Mouse (Mus musculus) limb, embryonic 13.5 days (tissue): ENCODE measurements around the gene Gm20388. TPM values are rescaled to one million over a fixed set of nuclear protein-coding genes. Genes with fewer than 3 reads are reported as not detected.

ENCODE experiments used
- ATAC-seq: fragments of 200-750 bp; cut with Nextera tagmentation; 2 replicates; pipeline ENCODE4 v1.8.0; 2017; ENCODE audit warnings: low read depth, moderate number of reproducible peaks, moderate TSS enrichment; ENCODE audit not compliant: low FRiP score
- H3K27ac ChIP-seq: fragments of 300-500 bp; sonication (generic); 2 replicates; pipeline ENCODE4 v1.5.1; 2015; ENCODE audit warnings: inconsistent platforms, mild to moderate bottlenecking, moderate library complexity
- H3K27me3 ChIP-seq: fragments of 300-500 bp; sonication (generic); 2 replicates; pipeline ENCODE4 v1.6.1; 2015; ENCODE audit warnings: mild to moderate bottlenecking, inconsistent platforms
- H3K36me3 ChIP-seq: fragments of 300-500 bp; sonication (generic); 2 replicates; pipeline ENCODE4 v1.6.1; 2015; ENCODE audit warnings: inconsistent platforms, mild to moderate bottlenecking, moderate library complexity
- H3K4me1 ChIP-seq: fragments of 300-500 bp; sonication (generic); 2 replicates; pipeline ENCODE4 v1.6.1; 2015; ENCODE audit warnings: inconsistent platforms
- H3K4me2 ChIP-seq: fragments of 300-500 bp; sonication (generic); replicated peaks from 2 replicates; pipeline ENCODE4 v1.6.1; 2015; ENCODE audit warnings: inconsistent platforms, mild to moderate bottlenecking, moderate library complexity
- H3K4me3 ChIP-seq: fragments of 300-500 bp; sonication (generic); 2 replicates; pipeline ENCODE4 v1.5.1; 2015; ENCODE audit warnings: moderate library complexity, mild to moderate bottlenecking, inconsistent platforms
- H3K9ac ChIP-seq: fragments of 300-500 bp; sonication (generic); 2 replicates; pipeline ENCODE4 v1.6.1; 2015; ENCODE audit warnings: mild to moderate bottlenecking, inconsistent platforms
- H3K9me3 ChIP-seq: fragments of 300-500 bp; sonication (generic); 2 replicates; pipeline ENCODE4 v1.6.1; 2016; ENCODE audit warnings: inconsistent platforms
- WGBS: fragments of 180-500 bp; shearing (Covaris S2); methylation state at CpG from one replicate; pipeline ENCODE4 v1.1.7; 2015; 5-methylcytosine and 5-hydroxymethylcytosine counted together
- polyA plus RNA-seq: library from polyadenylated mRNA; unstranded; fragments of >200 nt; fragmentation: Nextera tagmentation; extraction: Ambion mirVana; gene quantifications from 2 replicates; pipeline ENCODE4 v1.2.1, GENCODE M21; 2015

Gm20388 gene
- polyA plus RNA-seq, 1 experiment from 2014 or later = 7.1 TPM

DNA sequence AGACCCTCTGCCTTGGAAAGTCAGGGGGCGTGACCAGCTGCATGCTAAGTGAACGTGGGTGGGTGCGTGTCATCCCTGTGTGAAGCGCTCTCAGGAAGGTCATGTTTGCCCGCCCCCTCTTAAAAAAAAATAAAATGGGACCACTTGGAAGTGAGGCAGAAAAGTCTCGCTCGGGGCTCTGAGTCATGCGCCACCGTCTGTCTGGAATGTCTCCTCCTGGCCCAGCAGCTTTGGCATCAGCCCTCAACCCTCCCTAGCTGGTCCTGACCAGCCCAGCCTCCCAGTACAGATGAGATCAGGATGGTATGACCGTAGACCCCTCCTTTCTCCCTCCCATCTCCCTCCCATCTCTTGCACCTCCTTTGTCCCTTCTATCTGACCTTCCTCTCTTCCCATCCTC is 2314.8 kb downstream of the Gm20388 start:
- 67% methylated on average over 10 of the region's 10 CpGs for WGBS
- no peak for ATAC-seq
- H3K4me2 ChIP-seq = no peak overlapping the region
- H3K27me3 ChIP-seq = peaks cover 20% of the 10 kb centered on the region
- no peaks in the 10 kb centered on the region for H3K36me3 ChIP-seq
- no peak overlapping the region for H3K9ac ChIP-seq
- H3K27ac ChIP-seq = peak overlapping the region; percentile 90; the same call in 1 of the 2 replicates
- no peaks in the 10 kb centered on the region for H3K9me3 ChIP-seq
- no peak overlapping the region for H3K4me3 ChIP-seq
- H3K4me1 ChIP-seq = peaks cover 38% of the 10 kb centered on the region

DNA sequence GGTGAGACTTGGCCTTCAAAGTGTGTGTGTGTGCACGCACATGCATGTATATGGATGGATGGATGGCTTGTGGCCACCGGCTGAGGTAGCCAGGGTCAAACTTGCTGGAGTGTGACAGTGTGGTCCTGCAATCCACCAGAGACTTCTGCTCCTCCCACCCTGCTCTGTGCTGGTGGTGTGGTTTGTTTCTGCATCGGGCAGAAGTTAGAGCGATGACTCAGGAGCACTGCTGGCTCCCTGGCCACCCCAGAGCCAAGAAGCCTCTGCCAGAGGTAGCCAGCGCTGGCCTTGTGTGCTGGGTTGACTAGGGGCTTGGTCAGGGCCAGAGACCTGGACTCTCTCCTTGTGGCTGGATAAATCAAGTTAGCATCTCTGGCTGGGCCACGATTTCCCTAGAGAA is 2316.7 kb downstream of the Gm20388 start:
- H3K27me3 ChIP-seq = peaks cover 33% of the 10 kb centered on the region
- H3K4me2 ChIP-seq = no peak overlapping the region
- H3K27ac ChIP-seq = no peak overlapping the region
- no peaks in the 10 kb centered on the region for H3K36me3 ChIP-seq
- peaks cover 50% of the 10 kb centered on the region for H3K4me1 ChIP-seq
- H3K9ac ChIP-seq = no peak overlapping the region
- no peak overlapping the region for H3K4me3 ChIP-seq
- WGBS = 80% methylated on average over 6 of the region's 6 CpGs
- ATAC-seq = no peak
- no peaks in the 10 kb centered on the region for H3K9me3 ChIP-seq

DNA sequence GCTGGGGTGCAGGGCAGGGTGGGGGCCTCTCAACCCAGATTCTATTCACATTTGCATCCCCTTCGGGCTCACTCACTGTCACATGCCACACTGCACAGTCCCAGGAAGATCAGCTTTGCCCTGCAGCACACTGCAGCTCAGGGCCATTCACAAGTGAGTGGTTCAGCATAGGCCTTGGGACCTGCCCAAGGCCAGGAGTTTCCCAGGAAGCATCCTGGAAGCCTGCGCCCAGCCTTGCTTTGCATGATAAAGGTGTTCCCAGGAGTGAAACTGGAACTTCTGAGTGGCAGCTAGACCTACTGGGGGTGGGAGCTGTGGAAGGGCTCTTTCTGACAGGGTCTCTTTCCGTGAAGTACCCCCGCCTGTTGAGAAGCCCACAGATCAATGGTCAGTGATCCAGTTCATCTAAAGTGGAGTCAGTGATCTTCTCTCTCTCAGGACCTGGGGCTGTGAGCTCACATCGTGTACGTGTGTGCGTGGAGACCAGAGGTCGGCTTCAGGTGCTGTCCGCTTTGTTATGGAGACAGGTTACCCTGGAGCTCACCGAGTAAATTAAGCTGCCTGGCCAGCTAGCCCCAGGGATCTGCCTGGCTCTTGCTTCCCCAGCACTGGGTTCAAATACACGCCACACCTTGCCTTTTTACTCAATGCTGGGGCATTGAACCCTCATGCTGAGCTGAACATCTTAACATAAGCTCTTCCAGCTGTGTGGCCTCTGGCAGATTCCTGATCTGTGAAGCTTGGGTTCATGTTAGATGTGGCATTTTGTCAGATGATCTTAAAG is 2318.3 kb downstream of the Gm20388 start:
- Histone ChIP-seq H3K4me2 (peak overlapping the region; percentile 95; the same call in 1 of the 2 replicates), H3K27me3 (peaks cover 34% of the 10 kb centered on the region)
- no peak for ATAC-seq

DNA sequence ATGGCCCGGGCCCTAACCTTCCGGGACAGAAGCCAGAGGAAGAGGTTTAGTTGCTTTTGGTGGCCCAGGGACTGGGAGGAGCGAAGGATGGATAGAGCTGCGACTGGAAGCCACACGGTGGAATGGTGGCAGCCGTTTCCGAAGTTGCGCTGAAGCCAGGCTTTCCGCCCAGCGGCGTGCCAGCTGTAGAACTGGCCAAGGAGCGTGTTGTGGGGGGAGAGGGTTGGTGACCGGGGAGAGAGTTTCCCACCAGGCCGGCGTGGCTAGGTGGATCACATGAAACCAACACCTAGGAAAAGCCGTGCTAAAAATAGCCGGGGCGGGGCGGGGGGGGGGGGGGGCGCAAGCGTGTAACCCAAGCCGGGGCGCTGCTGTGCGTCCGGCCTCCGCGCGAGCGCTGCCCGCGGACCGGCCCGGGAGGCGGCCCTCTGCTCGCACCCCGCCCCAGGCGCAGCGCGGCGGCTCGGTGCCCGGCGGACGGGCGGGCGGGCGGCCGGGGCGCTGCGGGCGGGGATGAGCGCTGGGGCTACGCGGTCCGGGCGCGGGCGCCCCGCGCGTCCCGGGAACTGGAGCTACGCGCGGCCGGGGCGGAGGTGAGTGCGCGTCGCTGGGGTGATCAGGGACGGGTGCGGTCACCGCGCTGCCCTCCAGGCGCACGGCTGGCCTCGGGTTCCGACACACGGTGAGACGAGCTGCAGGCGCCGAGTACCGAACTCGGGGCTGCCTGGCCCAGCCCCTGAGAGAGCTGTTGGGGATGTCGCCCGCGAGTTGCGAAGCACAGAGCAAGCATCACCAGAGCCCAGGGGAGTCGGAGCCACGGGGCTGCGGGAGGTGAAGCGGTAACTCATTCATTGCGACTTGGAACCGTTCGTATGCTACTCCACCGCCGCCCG is 2319.4 kb downstream of the Gm20388 start:
- WGBS = under 1% methylated on average over 77 of the region's 98 CpGs
- Histone ChIP-seq H3K9ac (peak overlapping the region; percentile 81), H3K4me3 (peak overlapping the region; percentile 65), H3K4me2 (peak overlapping the region; percentile 95), H3K27ac (peak overlapping the region; percentile 52; the same call in 1 of the 2 replicates), H3K36me3 (no peaks in the 10 kb centered on the region), H3K4me1 (peaks cover 45% of the 10 kb centered on the region), H3K27me3 (peaks cover 34% of the 10 kb centered on the region), H3K9me3 (no peaks in the 10 kb centered on the region)
- peak; percentile 38 for ATAC-seq

More for the DNA sequence above, 2318.3 kb downstream of the Gm20388 start:
- Histone ChIP-seq H3K4me1 (peaks cover 48% of the 10 kb centered on the region), H3K9me3 (no peaks in the 10 kb centered on the region), H3K27ac (no peak overlapping the region), H3K9ac (no peak overlapping the region), H3K36me3 (no peaks in the 10 kb centered on the region), H3K4me3 (no peak overlapping the region)
- whole genome bisulfite sequencing = 55% methylated on average over 11 of the region's 11 CpGs

GRCm38 (mm10) chr8:122230712-122231337 is 2320.2 kb downstream of the Gm20388 start:
- 5% methylated on average over 32 of the region's 32 CpGs for WGBS
- peak overlapping the region; percentile 81 for H3K9ac ChIP-seq
- no peaks in the 10 kb centered on the region for H3K36me3 ChIP-seq
- peak overlapping the region; percentile 65 for H3K4me3 ChIP-seq
- ATAC-seq = peak; percentile 79
- H3K4me2 ChIP-seq = peak overlapping the region; percentile 95
- H3K4me1 ChIP-seq = peaks cover 38% of the 10 kb centered on the region
- H3K27me3 ChIP-seq = peaks cover 34% of the 10 kb centered on the region
- H3K27ac ChIP-seq = peak overlapping the region; percentile 52; the same call in 1 of the 2 replicates
- no peaks in the 10 kb centered on the region for H3K9me3 ChIP-seq

DNA sequence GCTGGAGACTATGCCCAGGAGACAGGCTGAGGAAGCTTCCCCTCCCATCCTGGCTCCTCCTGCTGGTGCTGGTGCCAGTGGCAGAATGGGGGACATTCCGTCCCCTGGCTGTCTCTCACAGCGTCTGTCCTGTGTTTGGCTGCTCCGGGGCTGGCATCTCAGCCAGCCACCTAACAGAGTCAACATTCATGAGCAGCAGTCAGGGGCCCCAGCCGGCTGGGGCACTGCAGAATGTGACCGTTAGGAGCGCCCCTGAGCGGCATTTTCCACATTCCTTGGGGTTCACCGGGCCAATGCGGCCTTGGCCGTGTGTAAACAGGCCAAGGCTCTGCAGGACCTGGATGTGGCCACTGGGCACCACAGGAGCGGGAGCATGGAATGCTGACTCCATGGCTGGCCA is 2323.4 kb downstream of the Gm20388 start:
- Histone ChIP-seq H3K4me1 (peaks cover 40% of the 10 kb centered on the region), H3K36me3 (no peaks in the 10 kb centered on the region), H3K27ac (no peak overlapping the region), H3K4me2 (no peak overlapping the region), H3K4me3 (no peak overlapping the region), H3K9ac (no peak overlapping the region), H3K27me3 (peaks cover 21% of the 10 kb centered on the region), H3K9me3 (no peaks in the 10 kb centered on the region)
- no peak for ATAC-seq
- 33% methylated on average over 11 of the region's 11 CpGs for WGBS

DNA sequence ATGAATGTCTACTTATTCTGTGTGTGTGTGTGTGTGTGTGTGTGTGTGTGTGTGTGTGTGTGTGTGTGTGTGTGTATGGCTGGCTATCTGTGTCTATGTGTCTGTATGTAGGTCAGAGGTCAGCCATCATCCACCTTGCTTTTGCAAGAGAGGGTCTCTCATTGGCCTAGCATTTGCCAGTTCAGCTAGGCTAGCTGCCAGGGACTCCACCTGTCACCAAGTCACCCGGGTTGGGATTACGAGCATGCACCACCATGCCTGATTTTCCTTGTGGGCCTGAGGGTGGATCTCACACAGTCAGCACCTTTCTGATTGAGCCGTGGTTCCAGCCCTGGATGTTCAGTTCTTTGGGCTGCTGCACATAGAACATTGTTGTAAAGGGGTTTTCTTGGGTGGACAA is 2325.9 kb downstream of the Gm20388 start:
- WGBS = 84% methylated on average over 3 of the region's 3 CpGs
- Histone ChIP-seq H3K27me3 (peaks cover 9% of the 10 kb centered on the region), H3K4me1 (peaks cover 23% of the 10 kb centered on the region), H3K9ac (no peak overlapping the region), H3K36me3 (no peaks in the 10 kb centered on the region), H3K27ac (no peak overlapping the region), H3K9me3 (no peaks in the 10 kb centered on the region), H3K4me2 (no peak overlapping the region), H3K4me3 (no peak overlapping the region)
- ATAC-seq = no peak

GRCm38 (mm10) chr8:122238225-122238624 is 2327.6 kb downstream of the Gm20388 start:
- Histone ChIP-seq H3K4me2 (no peak overlapping the region), H3K4me1 (peaks cover 19% of the 10 kb centered on the region), H3K9ac (no peak overlapping the region), H3K27me3 (no peaks in the 10 kb centered on the region), H3K9me3 (no peaks in the 10 kb centered on the region), H3K4me3 (no peak overlapping the region), H3K27ac (no peak overlapping the region), H3K36me3 (no peaks in the 10 kb centered on the region)
- WGBS = 74% methylated on average over 11 of the region's 11 CpGs
- ATAC-seq = no peak

GRCm38 (mm10) chr8:122238731-122239130 is 2328.1 kb downstream of the Gm20388 start:
- H3K27ac ChIP-seq = no peak overlapping the region
- peaks cover 16% of the 10 kb centered on the region for H3K4me1 ChIP-seq
- no peaks in the 10 kb centered on the region for H3K36me3 ChIP-seq
- no peak overlapping the region for H3K4me2 ChIP-seq
- no peak for ATAC-seq
- WGBS = 58% methylated on average over 8 of the region's 8 CpGs
- H3K9ac ChIP-seq = no peak overlapping the region
- no peaks in the 10 kb centered on the region for H3K27me3 ChIP-seq
- no peaks in the 10 kb centered on the region for H3K9me3 ChIP-seq
- H3K4me3 ChIP-seq = no peak overlapping the region

DNA sequence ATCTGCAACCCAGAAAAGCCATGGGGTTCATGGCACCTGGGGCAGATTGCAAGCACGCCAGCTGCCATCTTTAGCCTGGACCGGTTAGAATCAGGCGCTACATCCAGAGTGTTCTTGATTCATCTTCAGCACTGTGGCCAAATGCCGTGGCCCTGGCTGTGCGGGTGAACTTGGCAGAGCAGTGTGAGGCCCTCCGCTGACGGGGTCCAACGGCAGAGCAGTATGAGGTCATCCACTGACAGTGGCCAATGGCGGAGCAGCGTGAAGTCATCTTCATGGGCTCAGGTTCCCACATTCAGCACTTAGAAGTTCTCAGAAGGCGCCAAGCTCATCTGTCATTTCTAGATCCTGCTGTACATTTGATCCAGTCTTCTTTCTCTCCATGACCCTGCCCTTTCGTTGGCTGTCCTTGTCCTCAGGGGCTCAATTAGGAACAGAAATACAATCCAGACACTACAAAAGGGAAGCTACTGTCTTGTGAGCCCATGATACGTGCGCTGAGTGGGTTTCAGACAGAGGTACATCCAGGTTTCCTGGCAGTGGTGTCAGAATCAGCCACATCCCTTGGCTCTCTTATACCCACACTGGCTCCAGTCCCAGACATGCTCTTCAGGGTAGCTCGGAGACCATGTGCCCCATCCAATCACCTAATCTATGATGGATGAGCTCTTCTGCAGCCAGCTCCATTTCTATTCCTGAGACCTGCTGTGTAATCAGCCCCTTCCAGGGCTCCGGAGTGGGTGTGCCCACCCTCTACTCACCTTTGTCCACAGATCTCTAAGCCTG is 2329.8 kb downstream of the Gm20388 start:
- Histone ChIP-seq H3K9ac (no peak overlapping the region), H3K4me3 (no peak overlapping the region), H3K36me3 (no peaks in the 10 kb centered on the region), H3K4me2 (no peak overlapping the region), H3K27ac (no peak overlapping the region), H3K27me3 (no peaks in the 10 kb centered on the region), H3K9me3 (no peaks in the 10 kb centered on the region), H3K4me1 (peaks cover 7% of the 10 kb centered on the region)
- WGBS = 86% methylated on average over 16 of the region's 16 CpGs
- no peak for ATAC-seq

- H3K4me1 ChIP-seq = peaks cover 27% of the 10 kb centered on the region
- H3K4me3 ChIP-seq = no peak overlapping the region
- H3K9me3 ChIP-seq = no peaks in the 10 kb centered on the region
- no peak for ATAC-seq
- no peak overlapping the region for H3K9ac ChIP-seq
- no peaks in the 10 kb centered on the region for H3K36me3 ChIP-seq
- no peak overlapping the region for H3K4me2 ChIP-seq
- WGBS = 71% methylated on average over 4 of the region's 4 CpGs
- H3K27ac ChIP-seq = no peak overlapping the region
- no peaks in the 10 kb centered on the region for H3K27me3 ChIP-seq
Observed at GRCm38 (mm10) chr8:122243310-122243709, 2332.7 kb downstream of the Gm20388 start.
